Mouse (Mus musculus) liver, embryonic 14.5 days (tissue): Measurements from ENCODE around the gene Pkmyt1.
A peak's percentile ranks its signal among the peaks of the same experiment; 100 is the strongest.

ENCODE experiments used
- CTCF ChIP-seq: IDR thresholded peaks from 2 replicates; pipeline ENCODE4 v1.5.1; 2016; ENCODE audit warnings: antibody characterized with exemption, low read depth, control low read depth
- EP300 ChIP-seq: IDR thresholded peaks from 2 replicates; pipeline ENCODE4 v1.6.1; 2016; ENCODE audit warnings: antibody characterized with exemption, low read depth

DNA sequence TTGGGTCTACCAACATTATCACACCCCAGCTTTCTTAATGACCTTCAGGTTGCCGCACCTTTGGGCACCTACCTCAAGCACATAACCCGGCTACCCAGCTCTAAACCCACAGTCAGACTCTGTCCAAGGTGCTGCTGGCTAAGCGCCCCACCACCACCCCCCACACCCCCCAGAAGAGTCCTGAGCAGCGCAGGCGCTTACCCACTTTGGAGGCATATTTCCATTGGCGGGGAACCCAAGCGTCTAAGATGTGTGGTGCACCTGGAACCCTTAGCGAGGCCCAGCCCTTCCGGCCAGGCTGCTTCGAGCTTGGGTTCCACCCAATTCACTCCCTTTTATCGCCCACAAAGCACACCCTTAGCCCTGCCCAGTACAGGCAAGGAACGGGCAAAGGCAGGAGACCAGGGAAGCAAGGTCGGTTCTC lies 14.5 kb downstream of the Pkmyt1 start, which contains the start of gene Paqr4:
- no peak for TF ChIP-seq EP300
- TF ChIP-seq CTCF: 0 out of 2 replicates have a peak, but pooled peaks have one; percentile 11
